Mouse (Mus musculus) megakaryocyte-erythroid progenitor cell, adult 5-6 weeks (primary cell): ENCODE results near the gene Abi3bp. TPM values are rescaled to one million over a fixed set of nuclear protein-coding genes. Genes with fewer than 3 reads are reported as not detected.

ENCODE experiments used
- ATAC-seq: replicated peaks from 2 replicates; pipeline ENCODE4 v1.8.0; 2016; ENCODE audit warnings: mild to moderate bottlenecking, inconsistent platforms; ENCODE audit not compliant: severe bottlenecking, poor library complexity, low FRiP score, low TSS enrichment
- total RNA-seq, 2 experiments: library from RNA; stranded (forward) in 1 of 2; stranded (reverse) in 1 of 2; fragments of 200-1000, 215-1000 nt in 1 of 2; fragments of >200 nt in 1 of 2; fragmentation: Nextera tagmentation in 1 of 2; gene quantifications; 2 replicates each; pipeline ENCODE4 v1.2.3; 2014 to 2017

The Abi3bp gene
- total RNA-seq (2014; fragmentation: Nextera tagmentation) (not detected in 2 replicates), total RNA-seq (2017) (not detected in 2 replicates)

GRCm38 (mm10) chr16:56477677-56478574 lies at the start of gene Abi3bp:
Gene Abi3bp, plus strand, starts transcription at chr16:56477878.
- no peak for ATAC-seq

GRCm38 (mm10) chr16:56435293-56436185 lies 42.1 kb upstream of the Abi3bp start:
- no peak for ATAC-seq

DNA sequence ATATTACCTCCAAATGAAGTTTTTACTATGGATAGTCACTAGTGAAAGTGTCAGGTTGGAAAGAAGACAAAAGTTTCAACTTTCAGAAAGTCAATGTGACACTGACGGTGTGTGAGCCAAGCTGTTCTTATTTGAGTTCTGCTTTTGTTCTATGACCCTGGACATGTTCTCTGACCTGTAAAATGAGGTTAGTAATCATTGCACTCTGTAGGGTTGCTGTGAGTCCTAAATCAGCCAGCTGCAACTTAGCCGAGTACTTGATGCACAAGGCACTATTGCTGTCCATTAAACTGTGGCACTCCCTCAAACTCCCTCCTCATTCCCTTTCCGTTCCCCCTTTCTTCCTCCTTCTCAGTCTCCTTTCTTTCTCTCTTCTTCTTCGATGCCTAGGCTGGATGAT lies 37.4 kb upstream of the Abi3bp start:
- no peak for ATAC-seq

DNA sequence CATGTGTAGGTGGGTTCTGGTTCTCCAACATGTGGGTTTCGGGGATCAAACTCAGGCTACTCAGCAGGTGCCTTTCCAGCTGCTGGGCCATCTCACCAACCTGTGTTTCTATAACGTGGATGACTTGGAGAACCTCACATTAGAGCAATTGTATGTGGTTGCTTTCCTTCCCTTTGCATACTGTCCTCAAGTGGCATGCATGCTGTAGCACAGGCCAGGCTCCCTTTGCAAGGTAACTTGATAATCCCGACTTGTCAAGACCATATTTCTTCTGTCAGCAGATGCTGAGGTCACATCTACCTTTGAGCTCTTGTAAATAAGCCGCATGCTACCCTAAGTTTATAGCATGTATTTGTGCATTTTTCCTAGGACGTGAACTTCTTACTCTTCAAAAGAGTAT lies 36.6 kb upstream of the Abi3bp start:
- ATAC-seq = no peak

GRCm38 (mm10) chr16:56441658-56442344 lies 35.9 kb upstream of the Abi3bp start:
- ATAC-seq = no peak

GRCm38 (mm10) chr16:56451482-56451881 lies 26.2 kb upstream of the Abi3bp start:
- ATAC-seq = no peak

GRCm38 (mm10) chr16:56451923-56452322 lies 25.8 kb upstream of the Abi3bp start:
- ATAC-seq = no peak

GRCm38 (mm10) chr16:56458052-56458754 lies 19.5 kb upstream of the Abi3bp start:
- ATAC-seq = no peak

DNA sequence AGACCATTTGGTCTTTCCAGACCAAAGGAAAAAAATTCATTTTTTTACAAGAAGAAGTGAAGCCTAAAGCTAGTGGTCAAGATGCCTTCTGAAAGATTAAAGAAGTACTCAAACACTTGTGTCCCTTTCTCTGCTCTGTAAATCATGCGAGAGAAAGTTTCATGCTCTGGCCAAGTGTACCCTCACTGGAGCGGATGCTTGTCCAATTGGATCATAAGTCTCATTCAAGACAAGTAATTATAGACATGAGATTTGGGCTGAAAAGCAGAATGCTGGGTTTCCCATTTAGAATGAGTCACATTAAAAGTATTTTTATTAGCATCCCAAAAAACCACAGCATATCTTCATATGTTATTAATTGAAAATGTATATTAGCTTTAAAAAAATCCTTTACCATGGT lies 4.5 kb upstream of the Abi3bp start:
- no peak for ATAC-seq

GRCm38 (mm10) chr16:56475676-56476075 lies 2.0 kb upstream of the Abi3bp start:
- ATAC-seq = no peak

DNA sequence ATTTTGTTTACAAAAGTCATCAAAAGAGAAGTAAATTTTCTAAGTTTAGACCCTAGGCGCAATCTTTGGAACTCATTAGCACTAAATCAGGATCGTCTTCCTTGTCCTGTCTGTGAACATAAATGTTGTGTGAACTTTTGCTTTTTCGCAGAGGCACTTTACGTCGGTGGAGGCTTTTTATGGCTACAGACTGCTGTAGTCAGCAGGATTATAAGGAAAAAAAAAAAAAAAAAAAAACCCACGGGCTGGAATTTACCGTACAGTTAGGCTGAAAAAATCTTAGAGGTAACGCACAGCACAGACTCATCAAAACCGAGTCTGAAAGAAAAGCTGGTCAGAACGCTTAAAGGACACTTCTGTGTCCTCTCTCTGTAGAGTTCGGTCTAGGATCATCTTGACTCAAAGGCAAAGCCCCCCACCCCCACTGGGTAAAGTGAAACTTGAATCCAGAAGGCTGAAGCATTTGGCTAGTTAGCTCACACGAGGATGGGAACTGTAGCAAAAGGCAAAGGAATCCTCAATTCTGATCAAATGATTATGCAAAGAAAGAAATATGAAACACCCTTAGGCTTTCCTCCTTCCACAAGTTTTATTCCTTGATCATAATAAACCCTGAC lies 1.0 kb downstream of the Abi3bp start:
- ATAC-seq = no peak

GRCm38 (mm10) chr16:56483466-56483865 lies 5.8 kb downstream of the Abi3bp start:
- ATAC-seq = no peak

GRCm38 (mm10) chr16:56486461-56486860 lies 8.8 kb downstream of the Abi3bp start:
- ATAC-seq = no peak

GRCm38 (mm10) chr16:56490861-56491260 lies 13.2 kb downstream of the Abi3bp start:
- ATAC-seq = no peak

DNA sequence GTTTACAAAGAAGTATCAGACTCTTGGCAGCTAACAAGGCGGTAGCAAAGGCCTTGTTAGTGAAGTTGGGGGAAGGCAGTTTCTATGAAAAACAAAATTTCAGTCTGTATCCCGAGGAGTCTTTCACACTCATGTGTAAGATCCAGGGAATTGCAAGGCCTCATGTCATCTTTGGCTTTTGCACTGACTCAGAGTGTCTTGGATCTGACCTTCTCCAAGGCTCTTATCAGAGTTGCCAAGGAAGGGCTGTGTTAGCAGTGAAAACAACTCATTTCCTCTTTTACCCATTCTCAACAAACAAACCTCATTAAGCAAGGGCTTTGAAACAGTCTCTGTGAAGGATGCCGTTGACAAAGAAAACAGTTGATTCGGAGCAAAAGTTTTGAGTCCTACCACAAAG lies 17.6 kb downstream of the Abi3bp start:
- ATAC-seq = no peak

GRCm38 (mm10) chr16:56496743-56497142 lies 19.1 kb downstream of the Abi3bp start:
- no peak for ATAC-seq

- no peak for ATAC-seq
These were observed 21.0 kb downstream of the Abi3bp start for GRCm38 (mm10) chr16:56498680-56499079.

GRCm38 (mm10) chr16:56500441-56500840 lies 22.8 kb downstream of the Abi3bp start:
- no peak for ATAC-seq

DNA sequence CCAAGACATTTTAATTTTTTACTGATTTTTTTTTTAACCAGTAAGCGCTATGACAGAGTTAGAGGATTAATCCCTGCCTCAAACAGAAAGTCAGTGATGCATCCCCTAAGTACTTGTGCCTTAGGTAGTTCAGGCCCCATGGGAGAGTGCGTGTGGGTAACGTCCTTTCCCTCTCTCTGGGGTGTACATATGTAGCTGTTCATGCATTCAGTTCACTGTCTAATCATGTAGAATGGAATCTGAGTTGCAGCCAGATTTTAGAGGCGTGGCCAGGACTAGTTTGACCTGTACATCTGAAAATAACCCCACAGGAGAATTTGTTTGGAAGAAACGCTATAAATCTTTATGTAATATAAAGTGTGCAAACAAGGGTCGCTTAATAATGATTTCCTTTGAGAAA lies 23.4 kb downstream of the Abi3bp start:
- ATAC-seq = no peak
